Mouse (Mus musculus) heart, adult 8-10 months (tissue): Measurements from ENCODE around the gene Cfl2. TPM values are rescaled to one million over a fixed set of nuclear protein-coding genes. Genes with fewer than 3 reads are reported as not detected.
A peak's percentile ranks its signal among the peaks of the same experiment; 100 is the strongest.

Source experiments
- DNase-seq: peaks from one replicate; pipeline ENCODE4 v3.0.0; 2022; ENCODE audit warnings: low spot score
- total RNA-seq, 4 experiments: library from RNA; stranded (reverse); gene quantifications; 2 replicates each; pipeline ENCODE4 v1.2.4; 2022

Gene Cfl2
- total RNA-seq, 4 experiments from 2014 or later = 390 to 423 (median 413) TPM

DNA sequence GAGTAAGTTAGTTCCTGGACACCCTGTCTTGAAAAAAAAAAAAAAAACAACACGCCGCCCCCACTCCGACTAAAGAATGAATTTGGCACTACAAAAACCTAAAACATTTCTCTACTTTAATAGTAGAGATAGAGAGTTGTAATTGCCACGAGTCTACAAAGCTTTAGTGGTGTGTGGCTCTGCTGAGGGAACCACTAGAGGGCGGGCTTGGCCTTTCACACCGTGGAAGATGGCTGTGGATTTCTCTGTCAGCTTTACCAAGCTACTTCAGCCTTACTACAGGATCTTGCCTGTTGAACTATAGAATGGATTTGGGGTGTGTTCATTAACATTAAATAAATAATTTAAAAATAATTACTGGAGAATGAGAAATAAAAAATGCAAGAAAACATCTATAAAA lies 32.1 kb downstream of the Cfl2 start:
- peak; percentile 80 for DNase-seq

- no peak for DNase-seq
These were observed 32.8 kb downstream of the Cfl2 start for GRCm38 (mm10) chr12:54829876-54830275.

- DNase-seq = no peak
These were observed 34.6 kb downstream of the Cfl2 start for GRCm38 (mm10) chr12:54828043-54828442.

DNA sequence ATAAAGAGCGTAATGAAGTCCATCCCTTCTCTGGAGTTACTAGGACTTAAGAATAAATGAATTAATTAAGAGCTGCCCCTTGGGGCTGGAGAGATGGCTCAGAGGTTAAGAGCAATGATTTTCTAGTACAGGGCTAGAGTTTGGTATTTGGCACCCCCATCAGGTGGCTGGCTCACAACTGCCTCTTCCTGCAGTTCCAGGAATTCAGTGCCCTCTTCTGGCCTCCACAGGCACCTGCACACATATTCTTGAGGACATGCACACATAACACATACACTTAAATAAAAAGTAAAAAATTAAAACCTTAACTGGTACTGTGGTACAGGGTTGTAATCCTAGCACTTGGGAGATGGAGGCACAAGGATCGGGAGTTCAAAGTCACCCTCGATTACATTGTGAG lies 37.5 kb downstream of the Cfl2 start:
- no peak for DNase-seq

DNA sequence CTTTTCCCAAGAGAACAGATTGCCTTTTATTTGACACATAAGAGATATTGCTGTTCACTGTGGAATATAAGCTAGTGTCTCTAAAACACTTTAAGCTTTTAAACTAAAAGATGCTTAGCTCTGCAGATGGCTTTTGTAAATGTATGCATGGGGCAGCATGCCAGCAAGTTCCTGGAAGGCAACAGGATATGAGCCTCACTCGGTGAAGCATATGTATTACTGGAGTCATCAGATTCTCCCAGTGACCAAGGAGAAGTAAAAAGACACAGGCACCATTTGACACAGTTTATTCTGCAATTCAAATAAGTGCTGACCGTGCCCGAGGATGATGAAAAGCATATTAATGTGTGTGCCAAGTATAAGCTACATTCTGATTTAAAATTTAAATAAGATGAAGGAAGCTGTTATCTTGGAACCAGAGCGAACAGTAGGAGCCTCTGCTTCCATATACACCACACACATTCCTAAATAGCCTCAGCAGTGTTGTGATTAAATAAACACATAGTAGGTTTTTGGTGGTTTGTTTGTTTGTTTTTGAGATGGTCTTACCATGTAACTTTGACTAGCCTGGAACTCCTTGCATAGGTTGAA lies 39.7 kb downstream of the Cfl2 start:
- peak; percentile 41 for DNase-seq

DNA sequence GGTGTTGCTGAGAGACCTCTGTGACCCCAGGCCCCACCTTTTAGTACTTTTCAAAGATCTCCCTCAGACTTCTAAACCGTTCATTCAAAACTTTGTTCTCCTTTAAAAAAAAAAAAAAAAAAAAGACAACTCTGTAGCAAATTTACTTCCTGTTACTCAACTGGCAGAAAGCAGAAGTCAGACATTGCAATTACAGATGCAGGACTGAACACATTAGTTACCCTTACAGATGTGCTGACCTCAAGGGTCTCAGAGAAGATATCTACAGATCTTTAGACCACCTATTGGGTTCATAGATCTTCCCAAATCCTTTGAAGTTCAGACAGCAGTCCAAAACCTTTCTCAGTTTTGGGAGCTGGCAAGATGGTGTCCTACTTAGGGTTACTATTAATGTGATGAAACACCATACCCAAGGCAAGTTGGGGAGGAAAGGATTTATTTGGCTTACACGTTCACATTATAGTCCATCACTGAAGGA lies 42.0 kb downstream of the Cfl2 start:
- no peak for DNase-seq

- DNase-seq = no peak
These were observed 43.3 kb downstream of the Cfl2 start for GRCm38 (mm10) chr12:54819181-54819935.

DNA sequence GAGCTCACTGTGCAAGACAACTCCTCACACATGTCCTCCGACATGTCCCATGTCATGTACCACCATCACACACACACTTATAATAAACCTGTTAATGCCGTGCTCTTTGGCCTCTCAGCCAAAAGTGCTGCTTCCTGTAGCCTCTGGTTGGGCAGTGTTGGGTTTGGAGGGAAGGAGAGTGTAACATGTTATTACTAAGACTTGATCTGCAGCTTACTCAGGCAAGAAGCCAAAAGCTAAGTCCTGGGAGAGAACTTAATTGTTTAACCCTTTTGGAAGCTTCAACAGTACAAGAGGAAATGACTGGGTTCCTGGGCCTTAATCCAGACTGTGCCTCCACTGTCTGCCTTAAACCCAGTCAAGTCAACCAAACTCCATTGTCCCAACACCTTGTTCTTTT lies 52.5 kb downstream of the Cfl2 start:
- no peak for DNase-seq

Other genes with a start within 250 kb of the Cfl2 start
- 10 to 100 TPM; 30.2 to 30.7 (median 30.4) TPM for gene Sptssa, start 206.3 kb downstream of the Cfl2 start, total RNA-seq
- 10 to 100 TPM; 21.0 to 23.1 (median 21.7) TPM for gene Eapp, start 167.0 kb downstream of the Cfl2 start, total RNA-seq
- 10 to 100 TPM; 27.1 to 31.7 (median 29.0) TPM for gene Snx6, start 67.2 kb downstream of the Cfl2 start, total RNA-seq
- not detected for gene Gm20403, start 123.7 kb upstream of the Cfl2 start, total RNA-seq
- 1 to 10 TPM; 4.4 to 8.2 (median 7.9) TPM for gene Baz1a, start 151.5 kb upstream of the Cfl2 start, total RNA-seq
- 1 to 10 TPM; 6.9 to 9.9 (median 8.3) TPM for gene 2700097O09Rik, start 217.2 kb upstream of the Cfl2 start, total RNA-seq
- gene Srp54a, start 217.4 kb upstream of the Cfl2 start, total RNA-seq = 10 to 100 TPM; 84.1 to 97.9 (median 91.8) TPM